Mouse (Mus musculus): ENCODE results near the gene Eif4e1b. TPM values are rescaled to one million over a fixed set of nuclear protein-coding genes. Genes with fewer than 3 reads are reported as not detected.
A peak's percentile ranks its signal among the peaks of the same experiment; 100 is the strongest.

Eif4e1b gene
- not detected for total RNA-seq (2021)
- long read RNA-seq, experiment 1 = 0 reads
- long read RNA-seq, experiment 2 = 0 reads

- intact Hi-C loops (cut with DNase I) = no loop called here
- H3K4me3 ChIP-seq = no peak within 1 kb of the TSS
- no peak within 1 kb of the TSS for H3K27ac ChIP-seq
- no peak for TF ChIP-seq CTCF (IDR thresholded peaks at IDR 0.05)
- DNase-seq (ENCODE audit: extremely low spot score in 1 of 2, low spot score in 2 of 2) = no peak
These were observed at the start of gene Eif4e1b for GRCm38 (mm10) chr13:54783698-54784097. Gene Eif4e1b (plus strand): TSS chr13:54783998.

- Histone ChIP-seq H3K4me3 (no peak overlapping the region), H3K27ac (peak overlapping the region; percentile 32)
- no peak for DNase-seq (ENCODE audit: extremely low spot score in 1 of 2, low spot score in 2 of 2)
- intact Hi-C loops (cut with DNase I) = no loop called here
- TF ChIP-seq CTCF (IDR thresholded peaks at IDR 0.05) = no peak
These were observed 46.9 kb upstream of the Eif4e1b start for GRCm38 (mm10) chr13:54736931-54737330.

GRCm38 (mm10) chr13:54737488-54738212 lies 46.1 kb upstream of the Eif4e1b start:
- intact Hi-C loops (cut with DNase I) = no loop called here
- H3K27ac ChIP-seq = peak overlapping the region; percentile 32
- no peak for TF ChIP-seq CTCF (IDR thresholded peaks at IDR 0.05)
- no peak overlapping the region for H3K4me3 ChIP-seq
- DNase-seq (ENCODE audit: extremely low spot score in 1 of 2, low spot score in 2 of 2) = no peak

- Histone ChIP-seq H3K27ac (no peak overlapping the region), H3K4me3 (no peak overlapping the region)
- TF ChIP-seq CTCF (IDR thresholded peaks at IDR 0.05) = no peak; the same call in 1 of the 2 replicates
- DNase-seq (ENCODE audit: extremely low spot score in 1 of 2, low spot score in 2 of 2) = peak in 1 of 2 experiments; percentile 42
- intact Hi-C loops (cut with DNase I) = no loop called here
These were observed 45.6 kb upstream of the Eif4e1b start for GRCm38 (mm10) chr13:54738213-54738601.

- no peak overlapping the region for H3K4me3 ChIP-seq
- no peak overlapping the region for H3K27ac ChIP-seq
- TF ChIP-seq CTCF (IDR thresholded peaks at IDR 0.05) = no peak
- no peak for DNase-seq (ENCODE audit: extremely low spot score in 1 of 2, low spot score in 2 of 2)
- intact Hi-C loops (cut with DNase I) = no loop called here
These were observed 37.7 kb upstream of the Eif4e1b start for GRCm38 (mm10) chr13:54746110-54746509.

GRCm38 (mm10) chr13:54746896-54747295 lies 36.9 kb upstream of the Eif4e1b start:
- TF ChIP-seq CTCF (IDR thresholded peaks at IDR 0.05) = no peak
- intact Hi-C loops (cut with DNase I) = no loop called here
- Histone ChIP-seq H3K27ac (no peak overlapping the region), H3K4me3 (peak overlapping the region; percentile 60)
- DNase-seq (ENCODE audit: extremely low spot score in 1 of 2, low spot score in 2 of 2) = no peak

- intact Hi-C loops (cut with DNase I) = no loop called here
- peak overlapping the region; percentile 60 for H3K4me3 ChIP-seq
- peak overlapping the region; percentile 79 for H3K27ac ChIP-seq
- DNase-seq (ENCODE audit: extremely low spot score in 1 of 2, low spot score in 2 of 2) = no peak
- no peak for TF ChIP-seq CTCF (IDR thresholded peaks at IDR 0.05)
These were observed 35.6 kb upstream of the Eif4e1b start for GRCm38 (mm10) chr13:54748190-54748589.

- intact Hi-C loops (cut with DNase I) = no loop called here
- TF ChIP-seq CTCF (IDR thresholded peaks at IDR 0.05) = no peak
- no peak for DNase-seq (ENCODE audit: extremely low spot score in 1 of 2, low spot score in 2 of 2)
- Histone ChIP-seq H3K4me3 (peak overlapping the region; percentile 60), H3K27ac (peak overlapping the region; percentile 79)
These were observed 35.1 kb upstream of the Eif4e1b start for GRCm38 (mm10) chr13:54748721-54749060.

- peak overlapping the region; percentile 60 for H3K4me3 ChIP-seq
- peak overlapping the region; percentile 89 for H3K27ac ChIP-seq
- intact Hi-C loops (cut with DNase I) = no loop called here
- peak; percentile 79 to 80 for DNase-seq (ENCODE audit: extremely low spot score in 1 of 2, low spot score in 2 of 2)
- no peak for TF ChIP-seq CTCF (IDR thresholded peaks at IDR 0.05)
These were observed 34.5 kb upstream of the Eif4e1b start for GRCm38 (mm10) chr13:54749061-54749863.

- DNase-seq (ENCODE audit: extremely low spot score in 1 of 2, low spot score in 2 of 2) = peak in 1 of 2 experiments; percentile 47
- H3K4me3 ChIP-seq = peak within 1 kb of the TSS; percentile 60
- intact Hi-C loops (cut with DNase I) = no loop called here
- TF ChIP-seq CTCF (IDR thresholded peaks at IDR 0.05) = no peak
- peak within 1 kb of the TSS; percentile 89 for H3K27ac ChIP-seq
These were observed 33.9 kb upstream of the Eif4e1b start, which contains the start of gene Gprin1 for GRCm38 (mm10) chr13:54749864-54750411. Gene Gprin1 (minus strand): TSS chr13:54749874.

- intact Hi-C loops (cut with DNase I) = no loop called here
- no peak for DNase-seq (ENCODE audit: extremely low spot score in 1 of 2, low spot score in 2 of 2)
These were observed 33.1 kb upstream of the Eif4e1b start for GRCm38 (mm10) chr13:54750699-54751098.

GRCm38 (mm10) chr13:54752656-54753055 lies 31.1 kb upstream of the Eif4e1b start:
- peak; percentile 83 to 84 for DNase-seq (ENCODE audit: extremely low spot score in 1 of 2, low spot score in 2 of 2)
- intact Hi-C loops (cut with DNase I) = no loop called here
- TF ChIP-seq CTCF (IDR thresholded peaks at IDR 0.05) = no peak
- Histone ChIP-seq H3K4me3 (no peak overlapping the region), H3K27ac (peak overlapping the region; percentile 93)

More at GRCm38 (mm10) chr13:54750699-54751098, 33.1 kb upstream of the Eif4e1b start:
- H3K27ac ChIP-seq = no peak overlapping the region
- H3K4me3 ChIP-seq = no peak overlapping the region
- no peak for TF ChIP-seq CTCF (IDR thresholded peaks at IDR 0.05)

All from left cerebral cortex, adult 2 months (tissue).